Mouse (Mus musculus) spleen, postnatal 10 days (tissue): Measurements from ENCODE around the gene Dcun1d3.

ENCODE experiments used
- DNase-seq, 2 experiments: peaks; one replicate each; pipeline ENCODE4 v3.0.0; 2021 to 2022; ENCODE audit warnings: low spot score in 2 of 2

The Dcun1d3 gene

GRCm38 (mm10) chr7:119895639-119896512, at the start of gene Dcun1d3, which contains the start of gene Lyrm1:
Gene Dcun1d3 (minus strand): TSS chr7:119896298.
Gene Lyrm1 (plus strand): TSS chr7:119895861.
- DNase-seq = peak; percentile 88 to 97

GRCm38 (mm10) chr7:119941569-119941968, 45.5 kb upstream of the Dcun1d3 start:
- DNase-seq = no peak

GRCm38 (mm10) chr7:119937036-119937435, 40.9 kb upstream of the Dcun1d3 start:
- DNase-seq = no peak

- DNase-seq = no peak
Observed at GRCm38 (mm10) chr7:119936321-119936720, 40.2 kb upstream of the Dcun1d3 start.

- no peak for DNase-seq
Observed at GRCm38 (mm10) chr7:119928783-119929440, 32.8 kb upstream of the Dcun1d3 start.

GRCm38 (mm10) chr7:119921054-119921453, 25.0 kb upstream of the Dcun1d3 start:
- no peak for DNase-seq

- no peak for DNase-seq
Observed at GRCm38 (mm10) chr7:119920457-119920856, 24.4 kb upstream of the Dcun1d3 start.

- DNase-seq = no peak
Observed at GRCm38 (mm10) chr7:119911727-119912126, 15.6 kb upstream of the Dcun1d3 start.

- DNase-seq = no peak
Observed at GRCm38 (mm10) chr7:119906523-119907215, 10.6 kb upstream of the Dcun1d3 start.

- no peak for DNase-seq
Observed at GRCm38 (mm10) chr7:119899386-119900057, 3.4 kb upstream of the Dcun1d3 start.

- no peak for DNase-seq
Observed at GRCm38 (mm10) chr7:119898247-119898856, 2.3 kb upstream of the Dcun1d3 start.

- no peak for DNase-seq
Observed at GRCm38 (mm10) chr7:119897521-119898109, 1.5 kb upstream of the Dcun1d3 start.

GRCm38 (mm10) chr7:119894818-119895544, 1.1 kb downstream of the Dcun1d3 start:
- DNase-seq = peak in 1 of 2 experiments; percentile 35

- DNase-seq = no peak
Observed at GRCm38 (mm10) chr7:119892742-119893141, 3.4 kb downstream of the Dcun1d3 start.

GRCm38 (mm10) chr7:119892198-119892597, 3.9 kb downstream of the Dcun1d3 start:
- no peak for DNase-seq

GRCm38 (mm10) chr7:119887887-119888286, 8.2 kb downstream of the Dcun1d3 start:
- no peak for DNase-seq

GRCm38 (mm10) chr7:119881229-119881628, 14.9 kb downstream of the Dcun1d3 start:
- no peak for DNase-seq

- DNase-seq = no peak
Observed at GRCm38 (mm10) chr7:119880345-119880744, 15.8 kb downstream of the Dcun1d3 start.

GRCm38 (mm10) chr7:119879171-119879570, 16.9 kb downstream of the Dcun1d3 start:
- no peak for DNase-seq

- DNase-seq = no peak
Observed at GRCm38 (mm10) chr7:119875776-119876440, 20.2 kb downstream of the Dcun1d3 start.
